Mouse (Mus musculus) adrenal gland, adult 8-10 months (tissue): Measurements from ENCODE around the gene Cryba4. TPM values are rescaled to one million over a fixed set of nuclear protein-coding genes. Genes with fewer than 3 reads are reported as not detected.

Experiments
- DNase-seq: peaks from one replicate; pipeline ENCODE4 v3.0.0; 2022
- total RNA-seq, 4 experiments: library from RNA; stranded (reverse); gene quantifications; 2 replicates each; pipeline ENCODE4 v1.2.4; 2022

Cryba4 gene
- total RNA-seq = 100 to 1,000 TPM in 1 of 4 experiments, 10 to 100 TPM in 3; 42.1 to 126 (median 66.3) TPM

DNA sequence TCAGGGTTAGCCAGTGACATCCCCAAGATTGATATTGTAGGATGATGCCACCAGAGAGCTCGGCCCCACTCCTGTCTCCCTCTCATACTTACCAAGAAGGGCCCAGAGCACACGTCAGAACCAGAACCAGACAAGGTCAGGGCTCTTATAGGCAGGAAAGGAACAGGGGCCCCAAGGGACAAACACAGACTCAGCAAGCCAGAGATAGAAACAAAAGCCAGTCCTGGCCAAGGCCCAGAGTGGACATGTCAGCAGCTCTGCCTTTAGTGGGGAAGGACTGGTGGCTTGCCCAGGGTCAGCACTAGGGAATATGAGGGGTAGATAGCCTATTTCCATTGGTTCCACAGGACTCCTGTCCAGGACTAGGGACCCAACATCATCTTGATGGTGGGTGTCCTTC lies at the start of gene Cryba4:
Gene Cryba4, minus strand, starts transcription at position 119 of the 400 bp plus-strand sequence.
- DNase-seq = peak; percentile 64

- no peak for DNase-seq
Observed at GRCm38 (mm10) chr5:112301694-112302093, 49.4 kb upstream of the Cryba4 start.

GRCm38 (mm10) chr5:112300721-112301308 lies 48.5 kb upstream of the Cryba4 start:
- no peak for DNase-seq

- DNase-seq = no peak
Observed at GRCm38 (mm10) chr5:112300112-112300511, 47.8 kb upstream of the Cryba4 start.

- no peak for DNase-seq
Observed at GRCm38 (mm10) chr5:112299399-112299798, 47.1 kb upstream of the Cryba4 start.

GRCm38 (mm10) chr5:112298226-112298988 lies 46.1 kb upstream of the Cryba4 start:
- DNase-seq = peak; percentile 87

GRCm38 (mm10) chr5:112297257-112297656 lies 44.9 kb upstream of the Cryba4 start:
- no peak for DNase-seq

GRCm38 (mm10) chr5:112296404-112297181 lies 44.3 kb upstream of the Cryba4 start:
- no peak for DNase-seq

DNA sequence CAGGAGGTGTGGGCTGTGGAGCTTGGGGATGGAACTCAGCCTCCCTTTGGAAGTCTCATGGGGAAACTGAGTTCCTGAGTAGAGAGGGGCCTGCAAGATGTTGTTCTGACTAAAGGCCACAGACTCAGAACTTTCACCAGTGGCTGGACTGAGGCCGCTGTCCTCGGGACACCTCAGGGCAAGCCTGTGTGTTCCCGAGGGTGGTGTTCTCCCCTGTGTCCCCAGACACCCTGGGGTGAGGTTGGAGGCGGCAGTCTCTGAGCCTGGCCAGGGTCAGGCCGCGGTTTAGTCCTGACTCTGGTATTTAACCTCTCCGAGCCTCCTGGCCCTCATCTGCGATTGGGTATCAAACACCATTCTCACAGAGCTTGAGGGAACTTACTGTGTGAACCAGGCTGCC lies 43.2 kb upstream of the Cryba4 start:
- no peak for DNase-seq

DNA sequence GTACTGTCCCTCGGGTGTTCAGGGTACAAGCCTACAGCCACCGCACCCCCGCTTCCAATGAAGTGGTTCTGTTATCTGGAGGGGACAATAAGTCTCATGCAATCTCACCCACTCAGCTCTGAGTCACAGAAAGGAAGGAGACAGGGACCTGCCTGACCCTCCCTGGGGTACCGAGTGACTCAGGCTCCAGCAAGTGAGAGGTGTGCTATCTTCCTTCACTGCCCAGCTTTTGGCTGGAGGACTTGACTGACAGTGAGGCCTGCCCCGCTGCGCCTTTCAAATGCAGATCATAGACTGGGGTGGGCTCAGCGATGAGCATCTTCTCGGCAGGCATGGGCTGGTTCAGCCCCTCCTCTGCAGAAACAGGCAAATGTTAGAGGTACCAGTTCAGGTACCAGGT lies 42.8 kb upstream of the Cryba4 start:
- peak; percentile 73 for DNase-seq

GRCm38 (mm10) chr5:112294696-112295095 lies 42.4 kb upstream of the Cryba4 start:
- DNase-seq = no peak

GRCm38 (mm10) chr5:112293800-112294199 lies 41.5 kb upstream of the Cryba4 start:
- DNase-seq = no peak

DNA sequence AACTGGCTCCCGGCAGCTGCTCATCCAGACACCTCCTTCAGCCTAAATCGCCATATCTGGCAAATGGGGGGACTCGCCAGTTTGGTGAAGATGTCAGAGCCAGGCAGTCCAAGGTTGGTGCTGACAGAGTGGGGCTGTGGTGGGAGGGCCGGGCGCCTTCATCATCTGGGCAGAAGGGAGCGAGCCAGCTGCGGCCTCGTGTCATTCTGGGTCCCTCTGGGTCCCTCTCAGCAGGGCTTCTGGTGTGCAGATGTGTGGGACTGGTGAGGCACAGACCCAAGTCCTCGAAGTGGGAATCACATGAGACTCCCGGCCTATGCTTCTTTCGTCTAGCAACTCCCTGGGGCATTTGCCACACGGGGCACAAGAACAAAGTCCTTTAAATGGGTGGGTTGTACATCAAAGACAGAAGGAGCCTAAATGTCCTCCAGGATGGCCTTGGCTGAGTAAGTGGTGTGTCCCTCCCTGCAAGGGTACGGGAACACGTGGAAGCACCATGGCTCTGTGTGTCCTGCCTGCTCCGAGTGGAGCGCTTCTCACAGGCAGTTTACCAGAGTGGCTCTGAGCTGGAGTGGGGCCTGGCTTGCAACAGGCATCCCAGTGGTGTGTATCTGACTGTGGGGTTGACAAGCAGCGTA lies 40.1 kb upstream of the Cryba4 start:
- DNase-seq = peak; percentile 78

GRCm38 (mm10) chr5:112291866-112292265 lies 39.5 kb upstream of the Cryba4 start:
- no peak for DNase-seq

GRCm38 (mm10) chr5:112290536-112290880 lies 38.2 kb upstream of the Cryba4 start:
- DNase-seq = no peak

- no peak for DNase-seq
Observed at GRCm38 (mm10) chr5:112289819-112290535, 37.7 kb upstream of the Cryba4 start.

- DNase-seq = no peak
Observed at GRCm38 (mm10) chr5:112289236-112289635, 36.9 kb upstream of the Cryba4 start.

GRCm38 (mm10) chr5:112288193-112289141 lies 36.1 kb upstream of the Cryba4 start:
- no peak for DNase-seq

GRCm38 (mm10) chr5:112287652-112288051 lies 35.3 kb upstream of the Cryba4 start:
- DNase-seq = no peak

DNA sequence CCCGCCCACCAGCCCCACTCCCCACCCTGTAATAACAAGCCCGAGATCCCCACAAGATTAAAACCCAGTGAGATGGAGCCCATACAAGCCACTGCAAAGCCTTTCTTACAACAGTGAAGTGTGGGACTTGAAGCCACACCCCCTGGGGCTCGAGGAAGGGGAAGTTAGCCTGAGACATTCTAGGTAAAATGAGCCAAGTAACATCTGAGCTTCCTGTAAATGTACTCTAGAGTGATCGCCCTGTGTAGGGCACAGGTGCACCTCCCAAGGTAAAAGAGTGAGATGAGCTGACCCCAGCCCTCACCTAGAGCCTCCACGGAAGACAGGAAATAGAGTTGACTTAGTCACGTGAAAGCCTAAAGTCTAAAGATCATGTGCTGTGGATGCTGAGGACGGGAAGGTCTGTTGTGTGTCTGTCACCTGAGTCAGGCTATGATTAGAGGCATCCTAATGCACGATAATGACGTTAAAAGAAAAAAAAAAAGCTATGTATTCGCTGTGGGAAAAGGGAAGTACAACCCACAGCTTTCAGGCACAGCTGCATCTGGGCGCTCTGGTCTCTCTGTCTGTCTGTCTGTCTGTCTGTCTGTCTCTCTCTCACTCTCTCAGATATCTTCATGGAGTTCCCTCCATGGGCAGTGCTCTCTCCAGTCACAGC lies 34.8 kb upstream of the Cryba4 start:
- no peak for DNase-seq

- no peak for DNase-seq
Observed at GRCm38 (mm10) chr5:112286608-112286983, 34.3 kb upstream of the Cryba4 start.
